Mouse (Mus musculus) testis, adult 2 months (tissue): Measurements from ENCODE around the gene Gtf2h4.

Source experiments
- CTCF ChIP-seq: fragments of 200-500 bp; IDR thresholded peaks from 2 replicates; pipeline ENCODE4 v1.5.1; 2012; ENCODE audit warnings: low read depth, mild to moderate bottlenecking, inconsistent platforms, low read length, moderate library complexity; ENCODE audit not compliant: control insufficient read depth, insufficient read depth, insufficient replicate concordance
- POLR2A ChIP-seq: fragments of 200-500 bp; IDR thresholded peaks from 2 replicates; pipeline ENCODE4 v1.6.1; 2012; ENCODE audit warnings: low read depth, mild to moderate bottlenecking, inconsistent platforms, low read length, moderate library complexity; ENCODE audit not compliant: control insufficient read depth

- TF ChIP-seq CTCF, result no peak
- no peak for TF ChIP-seq POLR2A
These were observed 37.3 kb upstream of the Gtf2h4 start for GRCm38 (mm10) chr17:35710705-35711347.
